Mouse (Mus musculus): ENCODE results near the gene Fmnl1.

GRCm38 (mm10) chr11:103158621-103159478 is 12.1 kb upstream of the Fmnl1 start:
- TF ChIP-seq CTCF (IDR thresholded peaks at IDR 0.05; ENCODE audit: control insufficient read depth, insufficient read depth, insufficient read length) (peak; percentile 97), CEBPB (IDR thresholded peaks at IDR 0.05; ENCODE audit: low read depth) (no peak), MYOD1 (IDR thresholded peaks at IDR 0.05; ENCODE audit: control insufficient read depth, insufficient read length, low read depth) (peak; percentile 85), USF1 (IDR thresholded peaks at IDR 0.05; ENCODE audit: low read depth) (no peak)

Measured in C2C12 (cell line).